Mouse (Mus musculus): ENCODE measurements around the gene Rpl37.
"Not testable (repeated sequence)": the region's sequence is repeated elsewhere in the genome, so short reads cannot be mapped to it uniquely, and the experiment has no call there.

Rpl37 gene

GRCm38 (mm10) chr15:5126456-5126855 lies 10.0 kb downstream of the Rpl37 start:
- peak; percentile 54 for DNase-seq (ENCODE audit: low read depth)

GRCm38 (mm10) chr15:5127487-5127886 lies 11.0 kb downstream of the Rpl37 start:
- no peak for DNase-seq (ENCODE audit: low read depth)

- no peak for DNase-seq (ENCODE audit: low read depth)
These were observed 11.9 kb downstream of the Rpl37 start for GRCm38 (mm10) chr15:5128176-5128940.

- DNase-seq (ENCODE audit: low read depth): no peak
These were observed 12.8 kb downstream of the Rpl37 start for GRCm38 (mm10) chr15:5129111-5129805.

GRCm38 (mm10) chr15:5130887-5131668 lies 14.6 kb downstream of the Rpl37 start:
- DNase-seq (ENCODE audit: low read depth): not testable (repeated sequence)

- no peak for DNase-seq (ENCODE audit: low read depth)
These were observed 16.9 kb downstream of the Rpl37 start for GRCm38 (mm10) chr15:5133301-5133700.

GRCm38 (mm10) chr15:5134179-5134578 lies 17.7 kb downstream of the Rpl37 start:
- no peak for DNase-seq (ENCODE audit: low read depth)

GRCm38 (mm10) chr15:5134945-5135483 lies 18.6 kb downstream of the Rpl37 start:
- no peak for DNase-seq (ENCODE audit: low read depth)

GRCm38 (mm10) chr15:5138021-5138856 lies 21.8 kb downstream of the Rpl37 start:
- no peak for DNase-seq (ENCODE audit: low read depth)

GRCm38 (mm10) chr15:5139366-5139765 lies 22.9 kb downstream of the Rpl37 start:
- no peak for DNase-seq (ENCODE audit: low read depth)

- DNase-seq (ENCODE audit: low read depth): no peak
These were observed 23.4 kb downstream of the Rpl37 start for GRCm38 (mm10) chr15:5139863-5140262.

- no peak for DNase-seq (ENCODE audit: low read depth)
These were observed 23.9 kb downstream of the Rpl37 start for GRCm38 (mm10) chr15:5140357-5140756.

- no peak for DNase-seq (ENCODE audit: low read depth)
These were observed 25.6 kb downstream of the Rpl37 start for GRCm38 (mm10) chr15:5142047-5142446.

- DNase-seq (ENCODE audit: low read depth): no peak
These were observed 26.3 kb downstream of the Rpl37 start for GRCm38 (mm10) chr15:5142714-5143113.

- DNase-seq (ENCODE audit: low read depth): no peak
These were observed 27.0 kb downstream of the Rpl37 start, which contains the start of gene Prkaa1 for GRCm38 (mm10) chr15:5143361-5144020. Prkaa1 (plus strand) TSS chr15:5143861.

GRCm38 (mm10) chr15:5144021-5144778 lies 27.8 kb downstream of the Rpl37 start:
- no peak for DNase-seq (ENCODE audit: low read depth)

- DNase-seq (ENCODE audit: low read depth): no peak
These were observed 28.9 kb downstream of the Rpl37 start for GRCm38 (mm10) chr15:5145196-5145945.

GRCm38 (mm10) chr15:5149187-5149586 lies 32.7 kb downstream of the Rpl37 start:
- DNase-seq (ENCODE audit: low read depth): no peak

- DNase-seq (ENCODE audit: low read depth): no peak
These were observed 35.7 kb downstream of the Rpl37 start for GRCm38 (mm10) chr15:5152171-5152570.
